Mouse (Mus musculus) limb, embryonic 15.5 days (tissue): ENCODE measurements around the gene Scn3b. TPM values are rescaled to one million over a fixed set of nuclear protein-coding genes. Genes with fewer than 3 reads are reported as not detected.

Source experiments
- ATAC-seq: fragments of 200-750 bp; cut with Nextera tagmentation; 2 replicates; pipeline ENCODE4 v1.8.0; 2017; ENCODE audit warnings: low read depth, moderate TSS enrichment; ENCODE audit not compliant: insufficient number of reproducible peaks, low FRiP score, low TSS enrichment
- H3K27ac ChIP-seq: fragments of 300-500 bp; sonication (generic); 2 replicates; pipeline ENCODE4 v1.5.1; 2015; ENCODE audit warnings: moderate library complexity, mild to moderate bottlenecking, inconsistent platforms
- H3K27me3 ChIP-seq: fragments of 300-500 bp; sonication (generic); 2 replicates; pipeline ENCODE4 v1.6.1; 2015; ENCODE audit warnings: inconsistent platforms
- H3K36me3 ChIP-seq: fragments of 300-500 bp; sonication (generic); 2 replicates; pipeline ENCODE4 v1.6.1; 2015; ENCODE audit warnings: inconsistent platforms
- H3K4me1 ChIP-seq: fragments of 300-500 bp; sonication (generic); 2 replicates; pipeline ENCODE4 v1.6.1; 2015; ENCODE audit warnings: inconsistent platforms
- H3K4me2 ChIP-seq: fragments of 300-500 bp; sonication (generic); 2 replicates; pipeline ENCODE4 v1.6.1; 2015; ENCODE audit warnings: mild to moderate bottlenecking, inconsistent platforms
- H3K4me3 ChIP-seq: fragments of 300-500 bp; sonication (generic); 2 replicates; pipeline ENCODE4 v1.5.1; 2015; ENCODE audit warnings: mild to moderate bottlenecking, inconsistent platforms
- H3K9ac ChIP-seq: fragments of 300-500 bp; sonication (generic); 2 replicates; pipeline ENCODE4 v1.6.1; 2015; ENCODE audit warnings: inconsistent platforms
- H3K9me3 ChIP-seq: fragments of 300-500 bp; sonication (generic); 2 replicates; pipeline ENCODE4 v1.6.1; 2016; ENCODE audit warnings: inconsistent platforms
- WGBS: fragments of 180-500 bp; shearing (Covaris S2); methylation state at CpG from one replicate; pipeline ENCODE4 v1.1.7; 2015; 5-methylcytosine and 5-hydroxymethylcytosine counted together
- polyA plus RNA-seq: library from polyadenylated mRNA; unstranded; fragments of >200 nt; fragmentation: Nextera tagmentation; extraction: Ambion mirVana; gene quantifications from 2 replicates; pipeline ENCODE4 v1.2.1, GENCODE M21; 2015

The Scn3b gene
- polyA plus RNA-seq, 1 experiment from 2014 or later, result 11.0 TPM

DNA sequence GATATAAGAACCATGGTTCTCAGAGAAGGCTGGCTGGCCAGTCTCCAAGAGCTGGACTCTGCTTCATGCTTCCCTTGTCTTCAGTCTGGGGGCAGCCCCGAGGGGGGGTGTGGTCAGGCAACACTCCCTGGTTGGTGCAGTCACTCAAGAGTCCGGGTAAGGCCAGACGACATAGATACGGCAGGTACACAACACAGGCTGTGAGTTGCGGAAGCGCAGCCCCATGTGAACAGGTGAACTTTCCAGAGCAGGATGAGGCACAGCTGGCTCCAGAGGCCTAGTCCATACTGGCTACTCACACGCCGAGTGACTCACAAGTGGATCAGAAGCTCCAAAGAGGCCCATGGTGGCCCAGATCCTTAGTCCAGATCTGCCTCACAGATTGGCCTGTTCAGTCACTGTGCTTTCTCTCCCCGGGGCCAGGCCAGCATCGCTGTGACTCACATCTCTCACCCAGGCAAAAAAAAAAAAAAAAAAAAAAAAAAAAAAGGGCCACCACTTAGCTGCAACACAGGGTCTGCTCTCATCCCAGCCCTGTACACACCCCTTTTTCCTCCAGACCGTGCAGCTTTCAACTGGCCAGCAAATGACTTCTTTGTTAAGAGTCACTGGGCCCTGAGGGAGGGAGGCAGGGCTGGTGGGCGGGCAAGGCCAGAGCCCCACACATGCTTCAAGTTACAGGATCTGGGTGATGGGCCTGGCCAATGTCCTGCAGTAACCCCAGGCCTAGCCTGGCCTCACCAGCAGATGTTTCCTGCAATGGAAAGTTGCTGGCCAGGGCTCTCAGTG lies 52.1 kb downstream of the Scn3b start:
- Histone ChIP-seq H3K4me2 (0 out of 2 replicates have a peak overlapping the region, but pooled peaks have one; percentile 7), H3K4me1 (peaks cover 18% of the 10 kb centered on the region; the same call in 1 of the 2 replicates), H3K9me3 (no peaks in the 10 kb centered on the region), H3K36me3 (no peaks in the 10 kb centered on the region), H3K27me3 (no peaks in the 10 kb centered on the region), H3K27ac (peak overlapping the region; percentile 77), H3K4me3 (no peak overlapping the region), H3K9ac (no peak overlapping the region)
- WGBS, result 50% methylated on average over 12 of the region's 12 CpGs
- ATAC-seq, result peak; percentile 79

DNA sequence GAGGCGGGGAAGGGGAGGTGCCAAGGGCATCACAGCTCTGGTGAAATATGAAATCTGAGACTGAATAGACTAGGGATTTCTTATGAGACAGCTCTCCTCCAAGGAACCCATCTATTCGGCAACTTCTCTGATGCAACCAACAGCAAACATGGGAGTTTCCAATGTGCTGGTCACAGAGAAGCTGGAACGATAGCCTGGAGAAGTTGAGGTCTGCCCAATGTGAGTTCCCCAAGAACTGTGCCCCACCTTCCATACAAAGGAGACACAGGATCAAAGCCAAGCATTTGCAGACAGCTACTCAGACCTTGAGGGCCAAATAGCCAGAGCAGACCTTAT lies 52.6 kb downstream of the Scn3b start:
- ATAC-seq, result no peak
- H3K27ac ChIP-seq, result peak overlapping the region; percentile 77
- H3K27me3 ChIP-seq, result no peaks in the 10 kb centered on the region
- WGBS, result 52% methylated on average over 3 of the region's 3 CpGs
- peaks cover 23% of the 10 kb centered on the region for H3K4me1 ChIP-seq
- no peak overlapping the region for H3K4me2 ChIP-seq
- no peak overlapping the region for H3K9ac ChIP-seq
- H3K9me3 ChIP-seq, result no peaks in the 10 kb centered on the region
- H3K36me3 ChIP-seq, result no peaks in the 10 kb centered on the region
- H3K4me3 ChIP-seq, result no peak overlapping the region

DNA sequence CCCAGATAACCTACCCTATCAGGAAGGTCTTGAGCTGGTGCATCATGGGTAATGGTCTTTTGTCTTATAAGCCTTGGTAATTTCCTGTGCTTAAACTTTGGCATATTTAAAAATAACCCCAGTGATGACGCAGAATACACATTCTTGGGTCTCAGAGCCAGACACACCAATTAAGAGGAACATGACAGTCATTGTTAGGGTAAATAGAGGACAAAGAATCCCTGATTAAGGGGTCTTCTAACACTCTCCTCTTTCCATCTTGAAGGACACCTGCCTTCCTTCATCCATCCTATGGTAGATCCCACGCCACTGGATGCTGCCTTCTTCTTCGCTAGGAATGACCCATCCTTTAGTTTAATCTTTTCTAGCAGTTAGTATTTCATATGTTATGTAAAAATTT lies 53.4 kb downstream of the Scn3b start:
- Histone ChIP-seq H3K36me3 (no peaks in the 10 kb centered on the region), H3K4me2 (no peak overlapping the region), H3K27ac (no peak overlapping the region), H3K4me1 (peaks cover 23% of the 10 kb centered on the region), H3K27me3 (no peaks in the 10 kb centered on the region), H3K4me3 (no peak overlapping the region), H3K9me3 (no peaks in the 10 kb centered on the region), H3K9ac (no peak overlapping the region)
- 91% methylated on average over 3 of the region's 3 CpGs for WGBS
- no peak for ATAC-seq

DNA sequence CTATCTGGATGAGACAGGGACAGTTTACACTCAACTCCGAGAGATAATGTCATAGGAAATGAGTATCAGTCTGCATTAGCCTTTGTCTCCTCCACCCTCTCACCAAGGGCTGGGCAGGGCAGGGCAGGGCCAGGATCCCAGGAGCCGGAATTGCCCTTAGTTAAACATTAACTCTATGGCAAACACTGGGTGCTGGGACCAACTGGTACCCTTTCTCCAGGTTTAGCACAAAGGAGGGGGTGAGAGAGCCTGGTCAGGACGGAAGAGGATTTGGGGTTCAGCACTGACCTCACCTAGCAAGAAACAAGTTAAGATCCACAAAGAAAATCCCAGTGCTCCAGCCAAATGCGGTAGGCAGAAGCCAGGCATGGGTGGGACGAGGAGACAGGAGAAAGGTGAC lies 54.2 kb downstream of the Scn3b start:
- Histone ChIP-seq H3K9ac (no peak overlapping the region), H3K4me3 (no peak overlapping the region), H3K9me3 (no peaks in the 10 kb centered on the region), H3K4me2 (no peak overlapping the region), H3K36me3 (no peaks in the 10 kb centered on the region), H3K27ac (no peak overlapping the region), H3K4me1 (peaks cover 23% of the 10 kb centered on the region), H3K27me3 (no peaks in the 10 kb centered on the region)
- 84% methylated on average over 5 of the region's 5 CpGs for WGBS
- ATAC-seq, result no peak

DNA sequence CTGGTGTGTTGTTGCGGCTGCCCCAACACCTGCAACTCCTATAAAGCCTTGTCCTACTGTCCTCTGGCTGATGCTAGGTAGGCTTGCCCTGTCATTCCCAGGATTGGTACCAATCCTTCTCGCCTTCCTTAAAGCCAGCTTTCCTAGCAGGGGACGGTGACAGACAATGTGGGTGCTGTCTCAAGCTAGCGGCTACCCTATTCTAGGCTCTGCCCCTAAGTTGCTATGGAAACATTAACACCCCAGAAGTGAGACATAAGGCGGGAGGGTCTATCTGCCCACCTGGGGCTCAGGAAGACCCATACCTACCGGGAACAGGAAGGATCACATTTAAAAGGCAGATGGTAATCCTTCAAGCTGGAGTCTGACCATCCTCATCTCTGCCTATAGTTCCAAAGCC lies 54.8 kb downstream of the Scn3b start:
- Histone ChIP-seq H3K4me1 (peaks cover 23% of the 10 kb centered on the region), H3K4me2 (no peak overlapping the region), H3K9ac (no peak overlapping the region), H3K27me3 (no peaks in the 10 kb centered on the region), H3K36me3 (no peaks in the 10 kb centered on the region), H3K9me3 (no peaks in the 10 kb centered on the region), H3K27ac (no peak overlapping the region), H3K4me3 (no peak overlapping the region)
- 81% methylated on average over 6 of the region's 6 CpGs for WGBS
- no peak for ATAC-seq

DNA sequence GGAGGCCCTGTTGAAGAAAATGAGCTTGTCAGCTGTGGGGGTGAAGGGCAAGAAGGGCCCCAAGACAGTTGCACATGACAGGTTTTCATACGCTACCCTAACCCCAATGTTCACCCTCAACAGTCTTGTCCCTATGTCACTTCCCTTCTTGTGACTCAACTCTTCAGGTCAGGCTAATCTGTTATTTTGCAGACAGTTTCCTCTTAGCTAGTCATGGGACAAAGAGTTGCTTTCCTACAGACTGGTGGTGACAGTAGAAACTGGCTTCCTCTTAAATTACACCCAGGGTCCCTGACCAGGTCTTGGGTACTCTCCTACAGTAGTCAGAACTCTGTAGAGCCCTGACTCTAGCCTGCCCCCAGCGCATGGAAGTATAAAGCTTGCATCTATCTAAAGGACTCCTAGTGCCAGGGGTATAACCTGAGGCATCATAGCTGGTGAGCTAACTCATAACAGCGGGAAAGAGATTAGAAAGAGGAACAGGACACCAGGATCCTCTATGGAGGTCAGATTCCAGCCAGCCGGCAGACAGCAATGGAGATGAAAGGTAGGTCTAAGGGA lies 55.3 kb downstream of the Scn3b start:
- Histone ChIP-seq H3K4me1 (peaks cover 23% of the 10 kb centered on the region), H3K27me3 (no peaks in the 10 kb centered on the region), H3K4me3 (no peak overlapping the region), H3K9ac (no peak overlapping the region), H3K36me3 (no peaks in the 10 kb centered on the region), H3K4me2 (no peak overlapping the region), H3K27ac (no peak overlapping the region), H3K9me3 (no peaks in the 10 kb centered on the region)
- WGBS, result 91% methylated on average over 4 of the region's 4 CpGs
- no peak for ATAC-seq

DNA sequence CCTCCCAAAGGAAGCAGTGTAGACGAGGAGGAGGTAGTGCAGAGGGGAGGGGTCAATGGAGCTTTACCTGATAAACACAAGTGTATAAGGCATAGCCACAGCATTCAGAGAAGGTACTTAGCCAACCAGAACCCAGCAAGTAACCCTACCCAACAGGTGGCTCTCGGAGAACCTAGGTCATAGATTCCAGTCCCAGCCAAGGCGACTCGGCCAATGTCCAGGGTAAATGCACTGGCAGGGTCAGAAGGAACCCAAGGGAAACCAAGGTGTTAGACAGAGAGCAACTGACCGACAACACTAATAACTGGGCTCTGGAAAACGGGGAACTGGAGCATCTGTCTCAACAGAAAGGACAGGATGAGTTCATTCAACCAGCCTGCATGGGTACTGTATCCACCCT lies 55.8 kb downstream of the Scn3b start:
- Histone ChIP-seq H3K4me3 (no peak overlapping the region), H3K4me1 (peaks cover 23% of the 10 kb centered on the region), H3K9me3 (no peaks in the 10 kb centered on the region), H3K36me3 (no peaks in the 10 kb centered on the region), H3K4me2 (no peak overlapping the region), H3K27me3 (no peaks in the 10 kb centered on the region), H3K9ac (no peak overlapping the region), H3K27ac (no peak overlapping the region)
- ATAC-seq, result no peak
- 85% methylated on average over 6 of the region's 6 CpGs for whole genome bisulfite sequencing

DNA sequence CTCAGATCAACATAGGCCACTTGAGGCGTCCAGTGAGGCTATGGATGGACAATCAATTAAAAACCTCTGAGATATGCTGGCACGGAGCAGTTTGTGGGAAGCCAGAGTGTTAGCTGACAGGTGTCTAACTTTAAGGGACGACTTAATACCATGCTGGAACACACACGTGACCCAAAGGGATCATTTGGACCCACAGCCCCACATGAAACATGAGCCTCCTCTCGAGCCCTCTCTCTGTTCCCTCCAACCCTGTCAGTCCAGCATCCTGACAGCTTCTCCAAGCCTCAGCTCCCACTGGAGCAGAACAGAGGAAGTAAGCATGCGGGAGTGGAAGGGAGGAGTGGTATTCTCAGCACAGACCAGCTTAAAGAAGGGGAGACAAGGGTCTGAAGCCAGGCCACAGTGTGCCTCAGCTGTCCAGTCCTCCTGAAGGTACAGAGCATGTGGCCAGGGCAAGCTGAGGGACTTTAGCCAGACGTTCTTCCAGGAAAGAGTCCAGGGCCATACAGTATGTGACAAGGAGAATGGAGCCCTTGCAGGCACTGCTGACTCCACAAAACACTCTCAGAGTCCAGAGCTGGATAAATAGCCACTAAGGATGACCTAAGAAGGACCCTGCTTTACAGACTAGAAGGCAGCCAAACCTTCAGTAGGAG lies 57.4 kb downstream of the Scn3b start:
- Histone ChIP-seq H3K27me3 (no peaks in the 10 kb centered on the region), H3K4me1 (peaks cover 16% of the 10 kb centered on the region), H3K9ac (no peak overlapping the region), H3K9me3 (no peaks in the 10 kb centered on the region), H3K27ac (no peak overlapping the region), H3K36me3 (no peaks in the 10 kb centered on the region), H3K4me3 (no peak overlapping the region), H3K4me2 (no peak overlapping the region)
- no peak for ATAC-seq
- WGBS, result 31% methylated on average over 7 of the region's 7 CpGs

DNA sequence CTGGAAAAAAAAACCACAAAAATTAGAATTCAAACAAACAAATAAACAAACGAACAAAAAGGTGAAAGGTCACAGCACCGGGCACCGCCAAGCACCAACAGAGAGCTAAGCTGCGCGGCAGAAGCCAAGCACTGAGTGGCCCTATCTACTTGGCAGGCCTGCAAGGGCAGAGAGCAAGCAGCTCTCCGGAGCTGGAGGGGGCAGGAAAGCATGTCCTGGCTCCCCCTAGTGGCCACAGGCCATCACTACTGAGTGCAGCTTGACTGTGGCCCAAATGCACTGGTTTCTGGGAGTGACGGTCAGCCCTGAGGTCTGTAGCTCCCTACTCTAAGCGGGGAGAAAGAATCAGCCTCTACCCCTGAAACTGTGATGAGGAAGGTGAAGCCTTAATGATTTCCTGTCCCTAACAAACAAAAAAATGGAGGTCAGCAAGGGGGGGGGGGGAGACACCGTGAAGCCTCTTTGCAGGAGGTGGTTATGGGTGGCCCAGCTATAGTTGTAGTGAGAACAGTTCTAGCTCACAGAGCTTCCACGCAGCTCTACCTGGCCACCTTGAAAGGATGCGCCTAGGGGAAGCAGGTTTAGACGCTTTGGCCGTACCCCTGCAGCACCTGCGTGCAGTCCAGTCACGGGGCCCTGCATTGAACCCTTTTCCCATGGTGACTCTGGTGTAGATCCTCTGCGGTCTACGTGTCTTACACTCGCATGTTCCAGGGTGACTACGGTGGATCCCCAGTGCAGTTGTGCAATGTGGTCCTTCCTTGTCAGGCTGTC lies 61.8 kb downstream of the Scn3b start:
- no peak overlapping the region for H3K27ac ChIP-seq
- H3K4me2 ChIP-seq, result no peak overlapping the region
- no peak overlapping the region for H3K4me3 ChIP-seq
- no peaks in the 10 kb centered on the region for H3K27me3 ChIP-seq
- no peak overlapping the region for H3K9ac ChIP-seq
- no peak for ATAC-seq
- 57% methylated on average over 19 of the region's 19 CpGs for WGBS
- H3K9me3 ChIP-seq, result no peaks in the 10 kb centered on the region
- H3K36me3 ChIP-seq, result no peaks in the 10 kb centered on the region
- peaks cover 10% of the 10 kb centered on the region; the same call in 1 of the 2 replicates for H3K4me1 ChIP-seq

DNA sequence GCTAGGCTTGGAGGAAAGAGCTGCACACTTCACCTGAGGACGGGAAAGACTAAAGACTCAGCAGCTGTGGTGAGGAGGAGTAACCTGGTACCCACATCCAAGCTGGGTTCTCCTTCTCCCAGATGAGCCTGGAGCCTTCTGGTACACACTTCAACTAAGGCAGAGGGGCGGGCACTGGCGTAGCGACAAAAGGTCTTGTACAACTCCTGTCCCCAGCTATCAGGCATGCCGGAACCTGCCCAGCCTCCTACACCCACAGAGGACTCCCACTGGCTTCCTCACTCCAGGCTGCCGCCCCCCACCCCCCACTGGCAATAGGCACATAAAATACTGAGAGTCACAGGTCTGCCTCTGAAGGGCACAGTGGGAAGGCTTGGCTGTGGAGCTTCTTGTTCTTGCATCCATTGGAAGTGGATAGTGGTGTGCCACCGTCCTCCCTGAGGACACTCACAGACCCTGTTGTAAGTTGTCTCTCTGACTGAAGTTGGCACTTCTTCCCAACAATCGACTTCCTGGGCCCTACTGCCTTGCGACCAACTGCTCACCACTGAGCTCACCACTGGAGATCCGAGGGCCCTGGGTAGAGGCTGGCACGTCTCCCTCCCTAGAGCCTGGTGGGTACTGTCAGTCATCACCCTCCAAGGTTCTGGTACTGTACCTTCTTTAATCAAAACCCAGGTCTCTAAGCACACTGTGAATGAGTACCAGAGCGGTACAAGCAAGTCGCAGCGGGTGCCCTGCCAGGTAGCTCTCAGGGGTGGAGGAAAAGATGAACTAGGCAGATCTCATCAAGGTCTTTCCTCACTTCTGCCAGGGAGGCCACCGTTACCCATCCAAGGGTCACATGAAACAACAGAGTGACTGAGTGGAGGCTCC lies 62.6 kb downstream of the Scn3b start:
- no peak for ATAC-seq
- 83% methylated on average over 15 of the region's 15 CpGs for WGBS
- no peak overlapping the region for H3K4me2 ChIP-seq

DNA sequence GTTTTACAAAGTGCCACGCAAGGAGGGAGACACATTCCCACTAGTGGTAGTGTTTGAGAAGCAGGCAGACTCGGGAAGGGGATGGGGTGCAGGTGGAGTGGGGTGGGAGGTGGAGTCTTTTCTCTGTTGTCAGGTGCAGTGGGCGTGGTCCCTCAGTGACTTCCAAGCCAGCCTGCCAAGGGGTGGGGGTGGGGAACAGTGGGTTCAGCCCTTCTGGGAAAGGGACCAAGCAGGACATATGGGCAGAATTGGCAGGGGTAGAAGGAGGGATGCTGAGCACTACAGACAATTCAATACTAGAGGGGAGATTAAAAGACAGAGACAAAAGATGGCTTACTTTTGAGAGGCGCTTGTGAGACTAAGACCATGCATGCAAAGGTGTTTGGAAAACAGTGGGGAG lies 63.3 kb downstream of the Scn3b start:
- no peaks in the 10 kb centered on the region for H3K9me3 ChIP-seq
- no peak for ATAC-seq
- no peak overlapping the region for H3K4me3 ChIP-seq
- WGBS, result 82% methylated on average over 4 of the region's 4 CpGs
- no peak overlapping the region for H3K27ac ChIP-seq
- no peak overlapping the region for H3K9ac ChIP-seq
- H3K36me3 ChIP-seq, result no peaks in the 10 kb centered on the region
- no peak overlapping the region for H3K4me2 ChIP-seq
- H3K27me3 ChIP-seq, result no peaks in the 10 kb centered on the region
- H3K4me1 ChIP-seq, result 0 out of 2 replicates have a peak, but pooled peaks cover 9% of the 10 kb centered on the region

More for the DNA sequence above, 62.6 kb downstream of the Scn3b start:
- no peaks in the 10 kb centered on the region for H3K27me3 ChIP-seq
- H3K4me1 ChIP-seq, result 0 out of 2 replicates have a peak, but pooled peaks cover 5% of the 10 kb centered on the region
- H3K27ac ChIP-seq, result no peak overlapping the region
- H3K9ac ChIP-seq, result no peak overlapping the region
- no peak overlapping the region for H3K4me3 ChIP-seq
- H3K9me3 ChIP-seq, result no peaks in the 10 kb centered on the region
- H3K36me3 ChIP-seq, result no peaks in the 10 kb centered on the region
